Mouse (Mus musculus) MEL (cell line): ENCODE data around the gene Nthl1. TPM values are rescaled to one million over a fixed set of nuclear protein-coding genes. Genes with fewer than 3 reads are reported as not detected.

Source experiments
- DNase-seq: peaks from one replicate; pipeline ENCODE4 v3.0.0; 2011; ENCODE audit warnings: low read depth, low spot score
- H3K27ac ChIP-seq: 2 replicates; pipeline ENCODE4 v1.5.1; 2012; ENCODE audit warnings: low read depth, mild to moderate bottlenecking, control low read depth, low read length, moderate library complexity; ENCODE audit not compliant: control insufficient read depth
- H3K27me3 ChIP-seq, 2 experiments: fragments of 150-350 bp in 1 of 2; sonication (generic) in 1 of 2; 2 replicates each; pipeline ENCODE4 v1.6.1; 2012; ENCODE audit warnings: low read length in 2 of 2, mild to moderate bottlenecking in 2 of 2, improper control_type of control experiment in 1 of 2, moderate library complexity in 1 of 2; ENCODE audit not compliant: insufficient read depth in 2 of 2, control insufficient read depth in 1 of 2
- H3K36me3 ChIP-seq, 2 experiments: 2 replicates each; pipeline ENCODE4 v1.6.1; 2012 to 2014; ENCODE audit warnings: low read length in 2 of 2, improper control_type of control experiment in 1 of 2, inconsistent platforms in 1 of 2, mild to moderate bottlenecking in 1 of 2; ENCODE audit not compliant: insufficient read depth in 2 of 2, control insufficient read depth in 1 of 2
- H3K4me1 ChIP-seq, 2 experiments: fragments of 150-350 bp in 1 of 2; sonication (generic) in 1 of 2; 2 replicates each; pipeline ENCODE4 v1.6.1; 2012; ENCODE audit warnings: low read length in 2 of 2, improper control_type of control experiment in 1 of 2, mild to moderate bottlenecking in 1 of 2; ENCODE audit not compliant: insufficient read depth in 2 of 2, control insufficient read depth in 1 of 2
- H3K4me3 ChIP-seq, 2 experiments: fragments of 150-350 bp in 1 of 2; sonication (generic) in 1 of 2; 2 replicates each; pipeline ENCODE4 v1.5.1; 2012; ENCODE audit warnings: low read depth in 2 of 2, low read length in 2 of 2, mild to moderate bottlenecking in 2 of 2, moderate library complexity in 2 of 2, control low read depth in 1 of 2, improper control_type of control experiment in 1 of 2; ENCODE audit not compliant: control insufficient read depth in 1 of 2, insufficient read depth in 1 of 2
- H3K79me2 ChIP-seq: 2 replicates; pipeline ENCODE4 v1.6.1; 2012; ENCODE audit warnings: mild to moderate bottlenecking, low read length, moderate library complexity; ENCODE audit not compliant: control insufficient read depth, poor library complexity, insufficient read depth
- H3K9ac ChIP-seq: 2 replicates; pipeline ENCODE4 v1.6.1; 2012; ENCODE audit warnings: low read depth, mild to moderate bottlenecking, control low read depth, low read length, moderate library complexity; ENCODE audit not compliant: control insufficient read depth, poor library complexity, severe bottlenecking
- H3K9me3 ChIP-seq: fragments of 150-350 bp; sonication (generic); replicated peaks from 2 replicates; pipeline ENCODE4 v1.6.1; 2012; ENCODE audit warnings: mild to moderate bottlenecking, low read length, improper control_type of control experiment, moderate library complexity; ENCODE audit not compliant: insufficient read depth
- CTCF ChIP-seq, 3 experiments: IDR thresholded peaks in 2 of 3; conservative IDR thresholded peaks in 1 of 3; 2 replicates each; pipeline ENCODE4 v1.5.1; 2011 to 2012; ENCODE audit warnings: low read length in 3 of 3, low read depth in 2 of 3, mild to moderate bottlenecking in 2 of 3, improper control_type of control experiment in 1 of 3, inconsistent platforms in 1 of 3, mixed read lengths in 1 of 3, moderate library complexity in 1 of 3; ENCODE audit not compliant: control insufficient read depth in 1 of 3, insufficient read depth in 1 of 3, poor library complexity in 1 of 3, severe bottlenecking in 1 of 3
- ELF1 ChIP-seq: IDR thresholded peaks from 2 replicates; pipeline ENCODE4 v1.6.1; 2014; ENCODE audit warnings: low read depth, mild to moderate bottlenecking, inconsistent platforms, low read length, improper control_type of control experiment, moderate library complexity
- ETS1 ChIP-seq: IDR thresholded peaks from 2 replicates; pipeline ENCODE4 v1.6.1; 2012; ENCODE audit warnings: low read depth, mild to moderate bottlenecking, inconsistent platforms, low read length, improper control_type of control experiment, moderate library complexity
- GABPA ChIP-seq: IDR thresholded peaks from 2 replicates; pipeline ENCODE4 v1.6.1; 2012; ENCODE audit warnings: low read depth, mild to moderate bottlenecking, inconsistent platforms, low read length, improper control_type of control experiment, moderate library complexity
- HCFC1 ChIP-seq: IDR thresholded peaks from 2 replicates; pipeline ENCODE4 v1.6.1; 2012; ENCODE audit warnings: low read depth, mild to moderate bottlenecking, inconsistent platforms, low read length, improper control_type of control experiment, moderate library complexity
- JUND ChIP-seq: IDR thresholded peaks from 2 replicates; pipeline ENCODE4 v1.6.1; 2011; ENCODE audit warnings: low read depth, mild to moderate bottlenecking, improper control_type of control experiment, low read length
- MAX ChIP-seq: IDR thresholded peaks from 2 replicates; pipeline ENCODE4 v1.6.1; 2011; ENCODE audit warnings: low read length, improper control_type of control experiment
- MAZ ChIP-seq: IDR thresholded peaks from 2 replicates; pipeline ENCODE4 v1.6.1; 2012; ENCODE audit warnings: low read depth, mild to moderate bottlenecking, inconsistent platforms, low read length, improper control_type of control experiment
- MEF2A ChIP-seq: IDR thresholded peaks from 2 replicates; pipeline ENCODE4 v1.6.1; 2014; ENCODE audit warnings: low read depth, mild to moderate bottlenecking, inconsistent platforms, low read length, improper control_type of control experiment; ENCODE audit not compliant: poor library complexity, insufficient replicate concordance, severe bottlenecking; ENCODE audit errors: extremely low read depth
- MXI1 ChIP-seq: IDR thresholded peaks from 2 replicates; pipeline ENCODE4 v1.6.1; 2011; ENCODE audit warnings: mild to moderate bottlenecking, low read depth, low read length, improper control_type of control experiment
- MYB ChIP-seq: IDR thresholded peaks from 2 replicates; pipeline ENCODE4 v1.6.1; 2011; ENCODE audit warnings: mild to moderate bottlenecking, low read depth, low read length, improper control_type of control experiment
- NRF1 ChIP-seq: IDR thresholded peaks from 2 replicates; pipeline ENCODE4 v1.6.1; 2014; ENCODE audit warnings: low read depth, mild to moderate bottlenecking, inconsistent platforms, low read length, improper control_type of control experiment, moderate library complexity; ENCODE audit not compliant: poor library complexity, insufficient read depth, severe bottlenecking
- POLR2A ChIP-seq, 2 experiments: IDR thresholded peaks; 2 replicates each; pipeline ENCODE4 v1.6.1; 2011 to 2012; ENCODE audit warnings: low read length in 2 of 2, mild to moderate bottlenecking in 2 of 2, control low read depth in 1 of 2, improper control_type of control experiment in 1 of 2, low read depth in 1 of 2, moderate library complexity in 1 of 2; ENCODE audit not compliant: control insufficient read depth in 1 of 2, insufficient read depth in 1 of 2, poor library complexity in 1 of 2
- RAD21 ChIP-seq: IDR thresholded peaks from 2 replicates; pipeline ENCODE4 v1.6.1; 2011; ENCODE audit warnings: mild to moderate bottlenecking, low read depth, low read length, improper control_type of control experiment
- SIN3A ChIP-seq: IDR thresholded peaks from 2 replicates; pipeline ENCODE4 v1.6.1; 2012; ENCODE audit warnings: low read length, improper control_type of control experiment, inconsistent platforms
- SMC3 ChIP-seq: IDR thresholded peaks from 2 replicates; pipeline ENCODE4 v1.6.1; 2011; ENCODE audit warnings: low read depth, low read length, improper control_type of control experiment
- UBTF ChIP-seq: IDR thresholded peaks from 2 replicates; pipeline ENCODE4 v1.6.1; 2012; ENCODE audit warnings: low read depth, mild to moderate bottlenecking, inconsistent platforms, low read length, improper control_type of control experiment, moderate library complexity, borderline replicate concordance; ENCODE audit not compliant: insufficient read depth
- ZMIZ1 ChIP-seq: IDR thresholded peaks from 2 replicates; pipeline ENCODE4 v1.6.1; 2012; ENCODE audit warnings: low read depth, mild to moderate bottlenecking, inconsistent platforms, low read length, improper control_type of control experiment, moderate library complexity
- polyA plus RNA-seq, 2 experiments: library from polyadenylated mRNA; stranded (reverse) in 1 of 2; unstranded in 1 of 2; fragments of >175 nt in 1 of 2; fragments of >200 nt in 1 of 2; gene quantifications; 2 replicates each; pipeline versions ENCODE4 v1.2.1 to v1.2.4; 2012; ENCODE audit warnings: low replicate concordance in 2 of 2, low read depth in 1 of 2; ENCODE audit not compliant: insufficient read length in 2 of 2, insufficient read depth in 1 of 2, missing spikeins in 1 of 2
- total RNA-seq: library from RNA; depleted of rRNA; stranded (reverse); fragments of 300-350 nt; gene quantifications from 2 replicates; pipeline ENCODE4 v1.2.3, GENCODE M21; 2012

The Nthl1 gene
- total and polyA plus RNA-seq, 3 experiments, result 31.4 to 262 (median 32.0) TPM

- Histone ChIP-seq H3K27ac (no peak overlapping the region), H3K36me3 (peaks cover 0 to 14% of the 10 kb centered on the region in 2 experiments; a peak in 2 of 4 replicates)
- TF ChIP-seq MEF2A (no peak), SIN3A (no peak), MXI1 (no peak), HCFC1 (no peak), SMC3 (no peak), CTCF (IDR thresholded peaks at IDR 0.05 in 2 of 3, conservative IDR thresholded peaks at IDR 0.05 in 1 of 3; ENCODE audit: control insufficient read depth in 1 of 3, insufficient read depth in 1 of 3, low read depth in 2 of 3, low read length in 3 of 3, poor library complexity in 1 of 3, severe bottlenecking in 1 of 3) (no peak), GABPA (no peak), RAD21 (no peak), JUND (no peak), MYB (no peak), ZMIZ1 (no peak), MAX (no peak), POLR2A (IDR thresholded peaks at IDR 0.05; ENCODE audit: control insufficient read depth in 1 of 2, insufficient read depth in 1 of 2, low read depth in 1 of 2, low read length in 2 of 2, poor library complexity in 1 of 2) (no peak), ELF1 (no peak)
- TF ChIP-seq, all 39 proteins: peak for 0
- no peak for DNase-seq
- peaks cover 51% of the 10 kb centered on the region for H3K79me2 ChIP-seq
- no peaks in the 10 kb centered on the region for H3K9me3 ChIP-seq
- H3K27me3 ChIP-seq, result no peaks in the 10 kb centered on the region
- no peak overlapping the region for H3K9ac ChIP-seq
- H3K4me1 ChIP-seq, result peaks cover 0 to 26% of the 10 kb centered on the region in 2 experiments; a peak in 3 of 4 replicates
- H3K4me3 ChIP-seq, result no peak overlapping the region; a peak in 1 of 4 replicates
Observed at GRCm38 (mm10) chr17:24671346-24671745, 38.9 kb downstream of the Nthl1 start.

GRCm38 (mm10) chr17:24672141-24672540 is 39.7 kb downstream of the Nthl1 start:
- no peaks in the 10 kb centered on the region for H3K9me3 ChIP-seq
- H3K79me2 ChIP-seq, result peaks cover 51% of the 10 kb centered on the region
- no peak for DNase-seq
- H3K9ac ChIP-seq, result peak overlapping the region; percentile 31
- TF ChIP-seq ELF1, result 0 out of 2 replicates have a peak, but pooled peaks have one; percentile 29
- 0 out of 2 replicates have a peak, but pooled peaks have one; percentile 17 for TF ChIP-seq ETS1
- no peak for TF ChIP-seq UBTF
- TF ChIP-seq NRF1, result no peak
- no peak for TF ChIP-seq MAZ
- no peaks in the 10 kb centered on the region for H3K27me3 ChIP-seq
- H3K4me3 ChIP-seq, result no peak overlapping the region
- H3K4me1 ChIP-seq, result peaks cover 0 to 26% of the 10 kb centered on the region in 2 experiments; a peak in 3 of 4 replicates
- H3K36me3 ChIP-seq, result peaks cover 3 to 14% of the 10 kb centered on the region in 2 experiments; a peak in 3 of 4 replicates
- H3K27ac ChIP-seq, result peak overlapping the region; percentile 14; the same call in 1 of the 2 replicates
